Mouse (Mus musculus): ENCODE data around the gene Ptk6.
"Not testable (repeated sequence)": the region's sequence is repeated elsewhere in the genome, so short reads cannot be mapped to it uniquely, and the experiment has no call there.

The Ptk6 gene

DNA sequence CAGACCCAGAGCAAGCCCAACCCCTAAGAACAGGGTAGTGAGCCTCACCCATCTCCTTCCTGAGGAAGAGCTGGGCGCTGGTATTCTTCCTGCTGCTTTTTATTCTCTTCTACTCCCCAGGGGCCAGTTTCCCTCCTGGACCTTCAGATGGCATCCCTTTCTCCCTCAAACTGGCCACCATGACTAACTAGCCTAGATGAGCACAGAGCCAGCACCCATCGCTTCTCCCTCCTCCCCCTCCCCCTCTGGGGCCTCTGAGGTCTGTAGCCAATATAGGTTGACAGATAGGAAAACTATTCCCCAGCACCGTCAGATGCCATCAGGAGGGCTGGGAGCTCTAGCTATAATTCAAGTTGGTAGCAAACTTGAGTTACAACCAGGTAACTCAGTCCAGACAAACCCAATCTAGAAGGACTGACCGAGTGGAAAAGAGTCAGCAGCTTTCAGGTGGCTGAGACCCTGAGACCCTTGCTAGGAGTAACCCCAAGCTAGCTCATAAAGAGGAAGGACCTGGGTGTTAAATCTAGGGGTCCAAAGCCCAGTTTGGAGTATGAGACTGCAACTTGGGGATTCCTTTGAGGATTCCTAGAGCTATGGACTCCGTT is 16.4 kb upstream of the Ptk6 start:
- no peak for DNase-seq

- DNase-seq = no peak
These were observed 13.4 kb upstream of the Ptk6 start for GRCm38 (mm10) chr2:181216037-181216436.

- no peak for DNase-seq
These were observed 10.4 kb upstream of the Ptk6 start, which contains the start of gene Srms for GRCm38 (mm10) chr2:181213021-181213445. Gene Srms, minus strand, starts transcription at chr2:181213185.

DNA sequence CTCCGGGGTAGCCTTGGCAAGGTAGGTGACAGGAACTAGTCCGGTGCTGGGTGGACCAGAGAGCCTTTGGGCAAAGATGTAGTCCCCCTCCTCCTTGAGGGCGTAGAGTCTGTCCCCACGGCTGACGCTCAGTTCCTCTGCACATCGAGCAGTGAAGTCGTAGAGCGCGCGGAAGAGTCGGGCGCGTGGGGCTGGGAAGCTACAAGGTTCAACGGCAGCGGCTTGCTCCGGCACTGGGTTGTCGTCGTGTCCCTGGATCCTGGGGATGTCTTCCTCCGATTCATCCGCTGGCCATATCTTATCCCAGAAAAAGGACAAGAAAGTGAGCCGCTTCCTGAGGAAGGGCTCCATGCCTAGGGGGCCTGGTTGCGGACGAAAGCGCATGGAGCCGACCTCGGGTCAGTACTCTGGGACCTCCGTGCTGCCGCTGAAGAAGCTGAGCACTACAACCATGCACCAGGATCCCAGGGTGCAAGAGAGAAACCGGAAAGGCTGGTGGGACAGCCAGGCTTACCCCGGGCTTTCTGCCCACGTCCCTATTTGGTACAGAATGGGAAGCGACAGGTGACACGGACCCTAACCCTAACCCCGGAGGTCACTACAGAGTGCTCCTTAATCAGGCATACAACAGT is 9.9 kb upstream of the Ptk6 start:
- DNase-seq = no peak

- DNase-seq = no peak
These were observed 3.5 kb upstream of the Ptk6 start for GRCm38 (mm10) chr2:181206118-181206517.

DNA sequence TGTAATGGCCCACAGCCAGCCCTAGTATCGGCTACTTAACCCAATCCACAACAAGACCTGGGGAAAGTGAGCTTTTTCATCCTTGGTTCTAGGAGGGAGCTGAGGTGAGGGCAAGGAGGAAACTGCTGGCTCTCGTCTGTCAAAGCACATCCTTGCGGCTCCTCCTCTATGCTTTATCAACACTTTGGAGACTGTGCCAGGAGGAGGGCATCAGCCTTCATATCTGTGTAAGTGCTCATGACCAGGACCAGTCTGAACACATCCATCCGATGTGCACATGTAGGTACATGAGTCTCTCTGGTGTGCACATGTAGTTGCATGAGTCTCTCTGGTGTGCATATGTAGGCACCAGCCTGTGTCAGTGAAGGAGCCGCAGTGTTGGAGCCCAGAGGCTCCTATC is 3.1 kb upstream of the Ptk6 start:
- no peak for DNase-seq

GRCm38 (mm10) chr2:181202886-181203285 is 297 bp upstream of the Ptk6 start:
- DNase-seq = no peak

DNA sequence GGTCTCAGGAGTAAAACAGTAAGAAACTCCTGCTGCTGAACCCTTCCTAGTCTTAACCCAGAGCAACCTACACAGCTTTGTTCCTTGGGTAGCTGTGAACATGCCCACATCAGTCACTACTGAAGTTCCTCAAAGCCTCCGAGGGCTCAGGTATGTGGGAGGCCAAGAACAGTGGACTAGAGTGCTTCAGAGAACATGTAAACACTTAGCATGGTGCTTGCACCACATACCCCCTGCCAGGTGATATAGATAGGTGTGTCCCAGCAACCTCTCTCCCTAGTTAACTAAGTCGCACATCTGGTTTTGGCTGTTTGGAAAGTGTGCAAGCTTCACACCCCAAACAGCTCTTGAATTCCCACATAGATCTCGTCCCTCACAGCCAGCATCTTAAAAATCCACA is 983 bp downstream of the Ptk6 start:
- no peak for DNase-seq

DNA sequence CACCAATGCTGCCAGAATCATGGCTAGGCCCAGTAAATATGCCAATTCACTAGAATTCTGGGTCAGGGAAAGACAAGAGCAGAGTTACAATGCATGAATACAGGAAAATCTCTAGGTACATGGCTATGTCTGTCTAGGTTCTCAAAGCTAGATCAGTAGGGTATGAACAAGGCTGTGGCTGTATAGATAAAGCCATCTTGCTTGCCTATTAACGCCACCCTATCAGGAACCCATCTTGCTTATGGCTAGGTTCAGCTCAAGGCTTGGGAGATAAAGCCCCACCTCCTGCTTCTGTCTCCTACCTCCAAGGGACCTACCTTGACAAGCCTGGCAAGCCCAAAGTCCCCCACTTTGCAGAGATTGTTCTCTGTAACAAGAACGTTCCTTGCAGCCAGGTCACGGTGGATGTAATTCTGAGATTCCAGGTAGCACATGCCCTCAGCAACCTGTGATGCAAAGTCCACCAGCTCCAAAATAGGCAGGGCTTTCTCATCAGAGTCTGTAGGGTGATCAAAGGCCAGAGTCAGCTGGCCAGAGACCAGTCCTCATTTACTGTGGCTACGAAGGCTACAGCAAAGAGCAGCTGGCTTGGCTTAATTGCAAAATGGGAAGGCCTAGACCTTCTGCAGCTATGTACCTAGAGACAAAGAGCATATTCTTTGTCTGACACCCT is 5.8 kb downstream of the Ptk6 start:
- DNase-seq = no peak

- no peak for DNase-seq
These were observed 9.5 kb downstream of the Ptk6 start for GRCm38 (mm10) chr2:181193044-181193443.

GRCm38 (mm10) chr2:181191936-181192335 is 10.7 kb downstream of the Ptk6 start:
- DNase-seq = no peak

DNA sequence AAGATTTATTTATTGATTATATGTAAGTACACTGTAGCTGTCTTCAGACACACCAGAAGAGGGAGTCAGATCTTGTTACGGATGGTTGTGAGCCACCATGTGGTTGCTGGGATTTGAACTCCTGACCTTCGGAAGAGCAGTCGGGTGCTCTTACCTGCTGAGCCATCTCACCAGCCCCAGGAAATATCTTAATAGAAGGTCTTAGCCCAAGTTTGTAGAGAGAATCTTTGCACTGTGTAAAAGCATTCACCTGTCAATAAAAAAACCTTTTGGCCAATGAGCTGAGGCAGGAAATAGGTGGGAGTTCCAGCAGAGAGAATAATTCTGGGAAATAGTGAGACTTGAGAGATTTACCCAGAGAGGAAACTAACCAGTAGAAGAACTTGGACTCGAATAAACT is 11.2 kb downstream of the Ptk6 start:
- not testable (repeated sequence) for DNase-seq

DNA sequence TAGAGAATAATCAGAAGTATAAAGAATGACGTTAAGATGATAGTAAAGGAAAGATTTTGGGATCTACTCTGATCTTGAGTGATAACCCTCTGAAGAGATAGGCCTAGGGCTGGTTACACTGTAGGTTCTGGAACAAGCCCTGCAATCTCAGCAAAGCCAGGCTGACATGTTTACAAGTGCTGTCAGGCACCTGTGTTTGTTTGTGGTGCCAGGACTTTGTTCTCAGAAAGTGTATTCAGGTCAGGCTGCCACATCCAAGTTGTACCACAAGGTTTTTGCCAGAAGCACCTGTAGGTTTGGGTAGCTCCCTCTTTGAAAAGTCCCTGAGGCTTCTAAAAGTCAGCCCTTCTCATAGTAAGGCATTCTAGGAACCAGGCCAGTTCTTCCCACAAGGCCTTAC is 13.3 kb downstream of the Ptk6 start:
- DNase-seq = no peak

GRCm38 (mm10) chr2:181188681-181189080 is 13.9 kb downstream of the Ptk6 start:
- no peak for DNase-seq

DNA sequence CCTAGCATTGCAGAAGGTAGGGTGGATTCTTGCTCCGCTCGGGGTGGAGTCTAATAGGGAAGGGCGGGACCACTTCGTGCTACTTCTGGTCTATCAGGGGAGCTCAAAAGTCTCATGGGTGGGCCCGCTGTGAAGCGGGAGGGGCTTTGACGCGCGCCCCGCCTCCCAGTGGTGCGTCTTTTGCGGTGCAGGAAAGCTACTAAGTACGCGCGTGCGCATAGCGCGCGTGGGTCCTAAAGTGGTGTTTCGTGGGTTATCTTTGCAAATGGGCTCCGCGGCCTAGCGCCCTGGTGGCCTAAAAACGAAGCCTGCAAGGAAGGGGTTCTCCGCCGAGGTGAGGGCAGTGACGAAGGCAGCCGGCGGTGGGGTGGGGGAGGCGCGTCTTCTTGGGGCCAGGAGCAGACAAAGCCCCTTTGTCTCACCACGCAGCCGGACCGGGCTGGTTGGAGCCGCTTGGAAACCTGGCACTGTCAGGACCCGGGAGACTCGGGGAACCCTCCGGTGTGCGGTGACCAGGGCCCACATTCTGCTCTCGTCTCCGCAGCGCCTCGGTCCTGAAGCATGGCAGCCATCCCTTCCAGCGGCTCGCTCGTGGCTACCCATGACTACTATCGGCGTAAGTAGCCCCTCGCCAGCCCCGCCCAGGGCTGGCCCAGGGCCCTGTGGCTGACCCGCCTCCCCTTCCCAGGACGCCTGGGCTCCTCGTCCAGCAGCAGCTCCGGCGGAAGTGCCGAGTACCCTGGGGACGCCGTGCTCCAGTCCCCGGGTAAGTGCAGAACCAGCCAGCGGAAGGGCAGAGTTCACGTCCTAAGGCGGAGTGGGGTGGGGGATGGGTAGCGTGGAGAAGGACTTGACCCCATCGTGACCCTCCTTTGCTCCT is 15.2 kb downstream of the Ptk6 start, which contains the start of gene Ppdpf:
Ppdpf (plus strand) TSS at position 127 of the 880 bp plus-strand sequence.
- DNase-seq = peak; percentile 83 to 88

DNA sequence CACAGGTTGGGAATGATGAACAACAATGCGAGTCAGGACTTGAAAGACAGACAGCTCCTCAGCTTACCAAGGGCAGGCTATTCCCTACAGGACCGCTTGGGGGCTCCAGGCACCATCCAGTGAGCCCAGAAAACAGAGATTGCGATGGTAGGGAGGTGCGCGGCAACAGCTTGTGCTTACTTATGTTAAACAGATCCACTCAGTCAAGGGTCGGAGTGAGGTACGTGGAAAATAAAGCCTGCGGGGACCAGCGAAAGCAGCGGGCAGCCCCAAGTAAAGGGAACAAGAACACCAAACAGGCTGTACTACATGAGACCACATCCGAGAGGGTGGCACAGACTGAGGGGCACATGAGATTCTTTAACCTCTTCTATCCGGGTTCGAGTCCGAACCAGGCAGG is 16.0 kb downstream of the Ptk6 start:
- DNase-seq = peak; percentile 93

GRCm38 (mm10) chr2:181180898-181181297 is 21.7 kb downstream of the Ptk6 start:
- DNase-seq = no peak

- no peak for DNase-seq
These were observed 24.1 kb downstream of the Ptk6 start for GRCm38 (mm10) chr2:181178471-181178870.

DNA sequence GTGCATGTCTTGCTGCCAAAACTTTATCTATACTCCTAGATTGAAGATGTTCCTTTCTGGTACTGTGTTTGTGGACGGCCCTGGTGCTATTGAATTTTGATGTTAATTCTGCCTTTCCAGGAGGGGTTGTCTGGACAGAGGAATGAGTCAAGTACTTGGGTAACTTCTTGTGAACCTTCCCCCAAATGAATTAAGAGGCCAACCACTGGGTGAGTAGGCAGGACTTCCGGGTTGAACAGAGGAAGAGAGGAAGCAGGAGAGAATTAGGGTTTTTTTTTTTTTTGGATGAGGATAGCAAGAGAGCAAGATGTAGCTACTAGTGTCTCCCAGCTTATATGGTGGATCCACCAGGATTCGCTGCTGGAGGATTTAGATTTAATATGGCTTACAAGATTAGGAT is 24.6 kb downstream of the Ptk6 start:
- DNase-seq = no peak

DNA sequence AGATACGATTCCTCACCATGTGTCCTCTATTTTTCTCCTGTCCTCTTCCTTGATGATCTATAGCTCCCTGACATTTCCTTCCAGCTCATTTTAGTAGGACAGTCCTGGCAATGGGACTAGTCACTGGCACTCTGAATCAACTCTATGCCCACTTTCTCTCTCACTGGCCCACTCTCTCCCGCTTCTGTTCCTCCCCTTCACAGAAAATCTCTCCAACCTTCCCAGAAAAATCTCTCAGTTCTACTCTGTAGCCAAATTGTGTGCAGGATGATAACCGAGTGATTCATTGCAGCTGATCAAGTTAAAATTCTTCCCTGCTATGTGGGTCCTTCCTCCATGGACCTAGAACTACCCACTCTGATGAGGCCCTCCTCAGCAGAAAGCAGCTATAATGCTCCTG is 27.9 kb downstream of the Ptk6 start:
- no peak for DNase-seq

DNA sequence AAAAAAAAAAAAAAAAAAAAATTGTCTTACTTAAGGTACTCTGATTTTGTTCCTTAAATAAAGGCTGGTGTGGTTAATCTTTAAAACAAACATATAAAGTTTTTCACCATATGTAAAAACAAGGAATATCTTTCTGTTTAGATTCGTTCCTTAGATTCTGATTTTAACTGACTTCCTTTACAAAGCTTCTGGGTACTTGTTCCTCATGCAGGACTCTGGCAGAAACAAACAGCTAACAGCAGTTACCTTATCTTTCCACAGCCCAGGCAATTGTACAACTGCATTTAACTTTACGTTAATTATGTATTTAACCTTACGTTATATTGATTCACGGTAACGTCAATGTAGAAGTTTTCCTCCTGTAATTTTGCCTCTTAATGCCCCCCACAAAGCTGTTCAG is 36.1 kb downstream of the Ptk6 start:
- no peak for DNase-seq

- peak; percentile 16 to 25 for DNase-seq
These were observed 41.8 kb downstream of the Ptk6 start for GRCm38 (mm10) chr2:181160821-181161220.

DNA sequence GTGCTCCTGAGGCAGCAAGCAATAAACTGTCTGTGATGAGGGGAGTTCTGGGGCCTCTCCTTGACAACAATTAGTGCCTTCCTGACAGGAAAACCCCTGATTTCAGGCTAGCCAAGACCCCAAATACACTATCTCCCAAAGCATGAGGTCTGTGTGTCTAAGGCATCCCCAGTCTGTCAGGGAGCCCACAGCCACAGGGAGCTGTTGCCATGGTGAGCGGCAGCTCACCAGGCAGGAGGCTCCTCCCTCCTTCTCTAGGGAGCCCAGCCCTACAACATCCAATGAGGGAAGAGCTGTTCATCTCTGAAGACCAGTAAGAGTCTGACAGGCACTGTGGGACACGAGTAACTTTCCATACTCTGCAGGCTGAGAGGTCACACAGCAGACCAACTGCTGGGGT is 42.8 kb downstream of the Ptk6 start:
- peak; percentile 21 to 55 for DNase-seq

Data from cerebellum, postnatal 14 days (tissue).